Mouse (Mus musculus) megakaryocyte, embryonic 14.5 days (primary cell): ENCODE measurements around the gene Ubr2.

Source experiments
- FLI1 ChIP-seq: IDR thresholded peaks from 2 replicates; pipeline ENCODE4 v1.6.1; 2012; ENCODE audit warnings: low read length, inconsistent platforms, mixed read lengths
- GATA1 ChIP-seq: IDR thresholded peaks from 3 replicates; pipeline ENCODE4 v1.6.1; 2012; ENCODE audit warnings: mixed read lengths, low read length, inconsistent platforms, borderline replicate concordance

GRCm38 (mm10) chr17:47057966-47058365 lies 47.6 kb upstream of the Ubr2 start:
- TF ChIP-seq GATA1: no peak
- TF ChIP-seq FLI1: no peak
